Mouse (Mus musculus) CD4-positive helper T cell, adult 2 months (primary cell): ENCODE data around the gene Adam3.

ENCODE experiments used
- DNase-seq: peaks from one replicate; pipeline ENCODE4 v3.0.0-alpha.2; 2012; ENCODE audit warnings: low read depth, missing footprints, low spot score

Gene Adam3

DNA sequence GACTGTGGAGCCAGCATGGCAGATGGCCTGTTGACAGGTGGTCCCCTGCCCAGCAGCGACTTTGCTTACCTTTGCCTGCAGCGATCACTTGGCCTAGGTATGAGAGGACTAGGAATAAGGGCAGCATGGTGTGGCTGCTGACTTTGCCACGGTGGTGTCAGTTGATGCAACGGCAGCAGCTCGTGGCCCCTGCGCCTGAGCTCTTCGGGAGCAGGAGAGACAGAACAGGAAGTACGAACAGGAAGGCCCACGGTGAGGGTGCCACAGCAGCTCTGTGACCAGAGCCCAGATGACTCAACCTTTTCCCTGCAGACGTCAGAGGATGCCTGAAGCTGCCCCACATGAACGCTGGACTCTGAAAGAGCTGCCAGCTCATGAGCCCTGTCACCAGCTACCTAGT is at the start of gene Adam3:
Gene Adam3, minus strand, starts transcription at position 223 of the 400 bp plus-strand sequence.
- no peak for DNase-seq

DNA sequence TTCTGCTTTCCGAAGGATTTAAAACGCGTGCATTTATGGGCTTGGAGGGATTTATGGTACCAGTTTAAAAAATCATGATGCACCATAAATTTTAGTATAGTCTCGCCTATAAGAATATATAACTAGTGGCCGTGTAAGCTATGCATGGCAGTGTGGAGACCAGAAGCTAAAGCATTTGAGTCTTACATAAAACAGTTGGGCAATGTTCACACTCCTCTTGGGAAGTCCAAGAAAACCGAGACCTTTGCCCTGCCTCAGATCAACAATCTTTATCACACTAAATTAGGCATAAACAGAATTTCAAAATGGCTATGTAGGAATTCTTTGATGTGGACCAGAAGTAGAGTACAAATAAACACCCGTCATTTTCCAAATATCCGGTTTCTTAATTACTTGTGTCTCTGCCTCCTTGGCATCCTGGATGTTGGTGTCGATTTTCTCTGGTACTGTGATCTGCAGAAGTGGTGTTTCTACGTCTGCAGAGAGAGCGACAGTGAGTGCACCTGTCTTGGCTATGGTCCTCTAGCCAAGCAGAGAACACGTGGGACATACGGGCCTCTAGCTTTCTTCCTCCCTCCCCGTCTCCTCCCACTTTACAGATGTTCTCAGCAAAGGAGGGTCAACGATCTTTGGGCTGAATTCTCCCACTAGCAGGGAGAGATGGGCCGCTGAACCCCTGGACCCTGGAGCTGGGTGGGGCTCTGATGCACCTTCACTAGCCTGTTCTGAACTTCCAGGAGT is 596 bp downstream of the Adam3 start:
- no peak for DNase-seq
